Mouse (Mus musculus): Measurements from ENCODE around the gene Klf12. TPM values are rescaled to one million over a fixed set of nuclear protein-coding genes. Genes with fewer than 3 reads are reported as not detected.
A peak's percentile ranks its signal among the peaks of the same experiment; 100 is the strongest.

The Klf12 gene
- polyA plus RNA-seq, 1 experiment from 2014 or later: 9.1 TPM

DNA sequence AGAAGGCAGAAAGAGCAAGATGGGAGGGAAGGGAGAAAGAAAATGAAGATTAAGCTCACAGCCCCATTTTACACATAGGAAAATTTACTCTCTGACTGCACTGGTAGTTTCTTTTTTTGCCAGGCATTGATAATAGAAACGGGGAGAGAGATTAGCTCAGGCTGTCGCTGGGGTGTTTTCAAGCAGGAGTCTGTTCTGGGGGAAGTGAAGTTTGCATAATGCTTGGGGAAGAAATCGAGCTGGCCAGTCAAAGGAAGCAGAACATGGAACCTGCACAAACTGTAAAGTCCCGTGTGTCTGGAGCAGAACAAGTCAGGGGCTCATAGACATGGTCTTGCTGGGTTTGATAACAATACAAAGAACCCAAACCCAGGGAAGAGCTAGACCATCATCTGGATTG lies 204.9 kb downstream of the Klf12 start:
- Histone ChIP-seq H3K27me3 (ENCODE audit: insufficient read depth, low read length) (no peaks in the 10 kb centered on the region), H3K27ac (ENCODE audit: low read length) (no peak overlapping the region), H3K4me2 (replicated peaks; ENCODE audit: low read depth, low read length) (no peak overlapping the region), H3K36me3 (ENCODE audit: insufficient read depth, low read length) (no peaks in the 10 kb centered on the region), H3K9ac (replicated peaks; ENCODE audit: low read length) (no peak overlapping the region), H3K4me1 (ENCODE audit: insufficient read depth, low read length) (no peaks in the 10 kb centered on the region), H3K9me3 (ENCODE audit: low read length) (no peaks in the 10 kb centered on the region), H3K4me3 (ENCODE audit: low read length) (no peak overlapping the region)
- no peak for ATAC-seq (ENCODE audit: low FRiP score, low TSS enrichment)
- 82% methylated on average over 4 of the region's 4 CpGs for WGBS

- H3K27me3 ChIP-seq (ENCODE audit: insufficient read depth, low read length): no peaks in the 10 kb centered on the region
- WGBS: 82% methylated on average over 12 of the region's 12 CpGs
- H3K9ac ChIP-seq (replicated peaks; ENCODE audit: low read length): no peak overlapping the region
- ATAC-seq (ENCODE audit: low FRiP score, low TSS enrichment): no peak
- H3K9me3 ChIP-seq (ENCODE audit: low read length): no peaks in the 10 kb centered on the region
- H3K4me1 ChIP-seq (ENCODE audit: insufficient read depth, low read length): peaks cover 10% of the 10 kb centered on the region
- H3K4me2 ChIP-seq (replicated peaks; ENCODE audit: low read depth, low read length): no peak overlapping the region
- H3K4me3 ChIP-seq (ENCODE audit: low read length): no peak overlapping the region
- H3K27ac ChIP-seq (ENCODE audit: low read length): no peak overlapping the region
- H3K36me3 ChIP-seq (ENCODE audit: insufficient read depth, low read length): no peaks in the 10 kb centered on the region
Observed at GRCm38 (mm10) chr14:100072431-100073195, 211.9 kb downstream of the Klf12 start.

DNA sequence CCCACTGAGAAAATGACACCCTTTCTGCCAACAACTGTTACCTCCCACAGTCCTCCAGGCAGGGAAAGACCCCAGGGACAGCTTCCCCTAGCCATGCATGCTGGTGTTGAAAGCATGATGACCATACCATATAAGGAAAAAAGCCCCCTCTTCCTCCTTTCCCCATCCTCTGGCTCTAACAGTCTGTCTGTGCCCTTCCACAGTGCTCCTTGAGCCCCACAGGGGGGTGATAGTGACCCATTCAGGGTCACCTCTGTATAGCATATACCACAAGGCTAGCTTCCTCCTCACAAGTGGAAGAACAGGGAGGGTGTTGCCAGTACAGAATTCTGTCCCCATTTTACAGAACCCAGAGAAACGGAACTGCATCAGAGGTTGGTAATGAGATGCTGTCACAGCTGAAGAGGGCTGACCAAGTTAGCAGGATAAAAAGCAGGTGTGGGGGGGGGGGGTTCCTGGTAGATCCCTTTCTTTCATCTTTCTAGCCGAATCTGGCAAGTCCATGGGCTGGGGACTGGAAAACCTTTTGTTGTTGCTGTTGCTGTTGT lies 214.9 kb downstream of the Klf12 start:
- Histone ChIP-seq H3K4me2 (replicated peaks; ENCODE audit: low read depth, low read length) (no peak overlapping the region), H3K9ac (replicated peaks; ENCODE audit: low read length) (no peak overlapping the region), H3K27ac (ENCODE audit: low read length) (no peak overlapping the region), H3K4me1 (ENCODE audit: insufficient read depth, low read length) (peaks cover 10% of the 10 kb centered on the region), H3K4me3 (ENCODE audit: low read length) (no peak overlapping the region), H3K36me3 (ENCODE audit: insufficient read depth, low read length) (no peaks in the 10 kb centered on the region), H3K27me3 (ENCODE audit: insufficient read depth, low read length) (no peaks in the 10 kb centered on the region), H3K9me3 (ENCODE audit: low read length) (no peaks in the 10 kb centered on the region)
- WGBS: 43% methylated on average over 2 of the region's 2 CpGs
- ATAC-seq (ENCODE audit: low FRiP score, low TSS enrichment): peak; percentile 61

GRCm38 (mm10) chr14:100068715-100069114 lies 215.8 kb downstream of the Klf12 start:
- Histone ChIP-seq H3K27me3 (ENCODE audit: insufficient read depth, low read length) (no peaks in the 10 kb centered on the region), H3K27ac (ENCODE audit: low read length) (no peak overlapping the region), H3K4me1 (ENCODE audit: insufficient read depth, low read length) (peaks cover 10% of the 10 kb centered on the region), H3K4me3 (ENCODE audit: low read length) (no peak overlapping the region), H3K9me3 (ENCODE audit: low read length) (no peaks in the 10 kb centered on the region), H3K36me3 (ENCODE audit: insufficient read depth, low read length) (no peaks in the 10 kb centered on the region), H3K9ac (replicated peaks; ENCODE audit: low read length) (no peak overlapping the region), H3K4me2 (replicated peaks; ENCODE audit: low read depth, low read length) (no peak overlapping the region)
- 30% methylated on average over 5 of the region's 5 CpGs for WGBS
- ATAC-seq (ENCODE audit: low FRiP score, low TSS enrichment): peak; percentile 76; the same call in 1 of the 2 replicates

GRCm38 (mm10) chr14:100062516-100062915 lies 222.0 kb downstream of the Klf12 start:
- H3K4me2 ChIP-seq (replicated peaks; ENCODE audit: low read depth, low read length): no peak overlapping the region
- no peaks in the 10 kb centered on the region for H3K9me3 ChIP-seq (ENCODE audit: low read length)
- no peaks in the 10 kb centered on the region for H3K36me3 ChIP-seq (ENCODE audit: insufficient read depth, low read length)
- ATAC-seq (ENCODE audit: low FRiP score, low TSS enrichment): no peak
- no peaks in the 10 kb centered on the region for H3K4me1 ChIP-seq (ENCODE audit: insufficient read depth, low read length)
- H3K9ac ChIP-seq (replicated peaks; ENCODE audit: low read length): no peak overlapping the region
- WGBS: 88% methylated on average over 1 of the region's 1 CpGs
- H3K27me3 ChIP-seq (ENCODE audit: insufficient read depth, low read length): no peaks in the 10 kb centered on the region
- H3K27ac ChIP-seq (ENCODE audit: low read length): no peak overlapping the region
- H3K4me3 ChIP-seq (ENCODE audit: low read length): no peak overlapping the region

DNA sequence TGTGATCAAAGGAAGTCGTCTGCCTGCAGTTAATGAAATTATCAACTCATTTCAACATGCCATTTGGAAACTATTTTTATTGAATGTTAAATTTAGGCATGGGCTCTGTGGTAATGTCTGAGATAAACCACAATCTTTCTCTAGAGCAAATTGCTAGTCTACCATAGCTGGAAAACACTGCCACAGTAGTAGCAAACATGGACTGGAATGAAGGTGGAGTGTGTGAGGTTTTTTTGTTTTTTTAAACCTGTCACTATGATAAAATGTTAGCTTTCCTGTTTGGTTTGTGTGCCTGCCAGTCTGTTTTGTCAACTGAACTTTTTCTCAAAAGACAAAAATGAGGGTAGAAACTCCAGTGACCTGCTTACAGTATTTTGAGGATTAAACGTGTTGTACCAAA lies 230.3 kb downstream of the Klf12 start:
- no peak for ATAC-seq (ENCODE audit: low FRiP score, low TSS enrichment)
- no peak overlapping the region for H3K9ac ChIP-seq (replicated peaks; ENCODE audit: low read length)
- no peaks in the 10 kb centered on the region for H3K36me3 ChIP-seq (ENCODE audit: insufficient read depth, low read length)
- no peaks in the 10 kb centered on the region for H3K27me3 ChIP-seq (ENCODE audit: insufficient read depth, low read length)
- WGBS: 54% methylated on average over 2 of the region's 2 CpGs
- H3K27ac ChIP-seq (ENCODE audit: low read length): no peak overlapping the region
- H3K4me3 ChIP-seq (ENCODE audit: low read length): no peak overlapping the region
- H3K4me1 ChIP-seq (ENCODE audit: insufficient read depth, low read length): no peaks in the 10 kb centered on the region
- no peak overlapping the region for H3K4me2 ChIP-seq (replicated peaks; ENCODE audit: low read depth, low read length)
- H3K9me3 ChIP-seq (ENCODE audit: low read length): no peaks in the 10 kb centered on the region

DNA sequence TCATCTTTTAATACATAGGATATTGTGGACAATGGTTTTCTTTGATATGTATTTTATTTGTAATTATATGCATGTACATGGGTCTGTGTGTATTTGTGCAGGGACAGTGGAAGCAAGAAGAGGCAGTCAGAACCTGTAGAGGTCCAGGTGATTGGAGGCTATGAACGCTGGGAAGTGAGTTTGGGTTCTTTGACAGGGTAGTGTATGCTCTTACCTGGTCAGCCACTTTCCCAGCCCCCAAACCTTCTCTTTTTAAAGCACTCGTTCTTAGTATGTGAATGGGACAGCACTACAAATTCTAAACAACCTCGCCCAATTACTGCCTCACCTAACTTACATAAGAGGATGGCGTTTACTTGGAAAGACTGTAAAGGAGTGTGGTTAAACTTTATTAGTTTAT lies 231.0 kb downstream of the Klf12 start:
- Histone ChIP-seq H3K4me3 (ENCODE audit: low read length) (no peak overlapping the region), H3K27ac (ENCODE audit: low read length) (no peak overlapping the region), H3K36me3 (ENCODE audit: insufficient read depth, low read length) (no peaks in the 10 kb centered on the region), H3K9ac (replicated peaks; ENCODE audit: low read length) (no peak overlapping the region), H3K27me3 (ENCODE audit: insufficient read depth, low read length) (no peaks in the 10 kb centered on the region), H3K4me1 (ENCODE audit: insufficient read depth, low read length) (no peaks in the 10 kb centered on the region), H3K4me2 (replicated peaks; ENCODE audit: low read depth, low read length) (no peak overlapping the region), H3K9me3 (ENCODE audit: low read length) (no peaks in the 10 kb centered on the region)
- WGBS: 68% methylated on average over 4 of the region's 4 CpGs
- no peak for ATAC-seq (ENCODE audit: low FRiP score, low TSS enrichment)

DNA sequence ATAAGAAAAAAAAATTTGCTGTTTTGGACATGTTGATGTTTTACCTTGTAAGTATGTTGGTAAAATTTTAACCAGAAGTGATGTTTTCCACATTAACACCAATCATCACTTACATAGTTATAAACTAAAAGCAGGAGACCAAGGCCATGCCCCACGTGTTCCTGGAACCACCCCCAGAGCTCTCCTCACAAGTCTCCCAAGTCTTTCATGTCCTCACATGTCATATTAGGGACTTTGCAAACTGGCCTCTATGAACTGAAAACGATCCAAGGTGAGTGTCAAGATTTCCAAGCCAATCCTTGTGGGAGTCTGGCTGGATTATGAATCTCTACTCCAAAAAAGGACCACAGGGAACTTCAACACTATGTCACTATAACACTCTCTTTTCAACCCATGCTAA lies 231.6 kb downstream of the Klf12 start:
- Histone ChIP-seq H3K27me3 (ENCODE audit: insufficient read depth, low read length) (no peaks in the 10 kb centered on the region), H3K9ac (replicated peaks; ENCODE audit: low read length) (no peak overlapping the region), H3K4me1 (ENCODE audit: insufficient read depth, low read length) (no peaks in the 10 kb centered on the region), H3K36me3 (ENCODE audit: insufficient read depth, low read length) (no peaks in the 10 kb centered on the region), H3K27ac (ENCODE audit: low read length) (no peak overlapping the region), H3K4me2 (replicated peaks; ENCODE audit: low read depth, low read length) (no peak overlapping the region), H3K9me3 (ENCODE audit: low read length) (no peaks in the 10 kb centered on the region), H3K4me3 (ENCODE audit: low read length) (no peak overlapping the region)
- WGBS: 76% methylated on average over 2 of the region's 2 CpGs
- ATAC-seq (ENCODE audit: low FRiP score, low TSS enrichment): no peak

GRCm38 (mm10) chr14:100045431-100045830 lies 239.0 kb downstream of the Klf12 start:
- H3K27me3 ChIP-seq (ENCODE audit: insufficient read depth, low read length): no peaks in the 10 kb centered on the region
- H3K4me2 ChIP-seq (replicated peaks; ENCODE audit: low read depth, low read length): no peak overlapping the region
- no peak for ATAC-seq (ENCODE audit: low FRiP score, low TSS enrichment)
- H3K36me3 ChIP-seq (ENCODE audit: insufficient read depth, low read length): no peaks in the 10 kb centered on the region
- no peaks in the 10 kb centered on the region for H3K4me1 ChIP-seq (ENCODE audit: insufficient read depth, low read length)
- no peaks in the 10 kb centered on the region for H3K9me3 ChIP-seq (ENCODE audit: low read length)
- no peak overlapping the region for H3K4me3 ChIP-seq (ENCODE audit: low read length)
- H3K27ac ChIP-seq (ENCODE audit: low read length): no peak overlapping the region
- H3K9ac ChIP-seq (replicated peaks; ENCODE audit: low read length): no peak overlapping the region

- no peaks in the 10 kb centered on the region for H3K27me3 ChIP-seq (ENCODE audit: insufficient read depth, low read length)
- WGBS: 73% methylated on average over 6 of the region's 6 CpGs
- H3K36me3 ChIP-seq (ENCODE audit: insufficient read depth, low read length): no peaks in the 10 kb centered on the region
- no peak overlapping the region for H3K9ac ChIP-seq (replicated peaks; ENCODE audit: low read length)
- no peaks in the 10 kb centered on the region for H3K9me3 ChIP-seq (ENCODE audit: low read length)
- H3K27ac ChIP-seq (ENCODE audit: low read length): no peak overlapping the region
- H3K4me3 ChIP-seq (ENCODE audit: low read length): no peak overlapping the region
- no peak overlapping the region for H3K4me2 ChIP-seq (replicated peaks; ENCODE audit: low read depth, low read length)
- no peaks in the 10 kb centered on the region for H3K4me1 ChIP-seq (ENCODE audit: insufficient read depth, low read length)
- no peak for ATAC-seq (ENCODE audit: low FRiP score, low TSS enrichment)
Observed at GRCm38 (mm10) chr14:100041823-100042222, 242.7 kb downstream of the Klf12 start.

Data from kidney, embryonic 16.5 days (tissue).